Mouse (Mus musculus): Measurements from ENCODE around the gene Ccdc106.

Gene Ccdc106

GRCm38 (mm10) chr7:5083325-5084105 lies 63.2 kb downstream of the Ccdc106 start:
- DNase-seq = peak; percentile 71 to 78

GRCm38 (mm10) chr7:5085512-5085911 lies 65.2 kb downstream of the Ccdc106 start:
- DNase-seq = no peak

GRCm38 (mm10) chr7:5086921-5087440 lies 66.6 kb downstream of the Ccdc106 start:
- no peak for DNase-seq

GRCm38 (mm10) chr7:5087886-5088285 lies 67.5 kb downstream of the Ccdc106 start:
- no peak for DNase-seq

- DNase-seq = no peak
Measured at GRCm38 (mm10) chr7:5089853-5090252, 69.5 kb downstream of the Ccdc106 start.

- DNase-seq = no peak
Measured at GRCm38 (mm10) chr7:5091008-5091728, 70.8 kb downstream of the Ccdc106 start.

GRCm38 (mm10) chr7:5092381-5092780 lies 72.0 kb downstream of the Ccdc106 start:
- DNase-seq = no peak

- DNase-seq = no peak
Measured at GRCm38 (mm10) chr7:5092831-5093510, 72.6 kb downstream of the Ccdc106 start.

GRCm38 (mm10) chr7:5098769-5099168 lies 78.4 kb downstream of the Ccdc106 start:
- no peak for DNase-seq

GRCm38 (mm10) chr7:5099796-5100195 lies 79.4 kb downstream of the Ccdc106 start:
- no peak for DNase-seq

GRCm38 (mm10) chr7:5101066-5101663 lies 80.8 kb downstream of the Ccdc106 start:
- peak; percentile 69 to 75 for DNase-seq

GRCm38 (mm10) chr7:5102564-5102963 lies 82.2 kb downstream of the Ccdc106 start:
- no peak for DNase-seq

GRCm38 (mm10) chr7:5108272-5108671 lies 87.9 kb downstream of the Ccdc106 start:
- no peak for DNase-seq

GRCm38 (mm10) chr7:5109301-5109700 lies 88.9 kb downstream of the Ccdc106 start:
- no peak for DNase-seq

All from B cell, adult 2 months (primary cell).